Mouse (Mus musculus) heart, adult 2 months (tissue): Measurements from ENCODE around the gene 9030612E09Rik.

Experiments
- CTCF ChIP-seq: fragments of 200-600 bp; IDR thresholded peaks from 2 replicates; pipeline ENCODE4 v1.8.1; 2022; ENCODE audit warnings: antibody characterized with exemption, mild to moderate bottlenecking, moderate library complexity
- POLR2A ChIP-seq: fragments of 200-500 bp; IDR thresholded peaks from 2 replicates; pipeline ENCODE4 v1.6.1; 2011; ENCODE audit warnings: mild to moderate bottlenecking, low read depth, low read length, control low read depth; ENCODE audit not compliant: insufficient read depth

DNA sequence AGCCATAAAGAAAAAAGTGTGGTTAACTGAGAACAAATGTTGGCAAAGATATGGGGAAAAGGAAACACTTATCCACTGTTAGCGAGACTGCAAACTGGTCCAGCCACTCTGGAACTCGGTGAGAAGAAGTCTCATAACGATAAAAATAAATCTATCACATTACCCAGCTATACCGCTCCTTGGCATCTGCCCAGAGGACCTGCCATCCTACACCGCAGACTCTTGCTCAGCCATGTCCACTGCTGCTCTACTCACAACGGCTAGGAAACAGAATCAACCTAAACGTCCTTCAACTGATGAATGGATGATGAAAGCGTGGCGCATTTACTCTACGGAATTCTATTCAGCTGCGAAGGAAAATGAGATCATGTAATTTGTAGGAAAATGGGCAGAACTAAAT lies 26.0 kb upstream of the 9030612E09Rik start:
- TF ChIP-seq CTCF (no peak), POLR2A (no peak)
